Mouse (Mus musculus): ENCODE measurements around the gene Ndufaf2. TPM values are rescaled to one million over a fixed set of nuclear protein-coding genes. Genes with fewer than 3 reads are reported as not detected.

Gene Ndufaf2
- total RNA-seq, 2 experiments from 2014 or later: 21.1 to 22.8 TPM

GRCm38 (mm10) chr13:107963471-107963870 is 195.0 kb downstream of the Ndufaf2 start:
- DNase-seq (ENCODE audit: low spot score in 2 of 2): no peak

DNA sequence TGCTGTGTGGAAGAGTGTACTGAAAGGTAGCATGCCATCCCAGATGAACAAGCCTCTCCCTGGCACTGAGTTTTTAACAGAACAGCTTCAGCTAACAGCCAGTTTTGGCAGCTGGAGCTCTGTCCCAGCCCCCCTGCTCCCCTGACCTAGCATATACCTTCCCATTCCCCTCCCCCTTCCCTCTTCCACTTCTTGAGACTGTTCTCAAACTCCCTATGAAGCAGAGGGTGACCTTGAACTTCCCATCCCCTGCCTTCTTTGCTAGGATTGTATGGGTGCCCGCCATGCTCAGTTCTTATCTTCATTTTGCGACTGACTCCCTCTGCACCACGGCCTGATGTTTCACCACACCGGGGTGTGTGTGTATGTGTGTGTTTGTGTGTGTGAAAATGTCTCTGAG is 195.7 kb downstream of the Ndufaf2 start:
- DNase-seq (ENCODE audit: low spot score in 2 of 2): no peak

DNA sequence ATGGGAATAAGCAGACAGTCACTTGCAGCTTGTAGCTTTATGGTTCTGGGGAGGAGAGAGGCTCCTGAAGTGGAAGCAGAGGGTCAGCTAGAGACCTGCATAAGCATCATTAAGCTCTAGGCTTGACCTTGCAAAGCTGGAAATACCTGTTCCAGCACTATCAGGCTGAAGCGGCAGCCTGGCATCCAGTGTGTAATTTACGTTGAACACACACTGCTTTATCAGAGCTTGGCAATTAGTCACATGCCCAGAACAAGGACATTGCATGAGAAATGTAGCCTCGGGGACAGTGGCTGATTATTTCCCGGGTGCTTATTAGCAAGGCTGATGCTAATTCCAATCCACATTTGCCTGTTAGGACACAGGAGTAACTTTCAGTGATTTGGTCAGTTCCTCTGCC is 196.5 kb downstream of the Ndufaf2 start:
- no peak for DNase-seq (ENCODE audit: low spot score in 2 of 2)

DNA sequence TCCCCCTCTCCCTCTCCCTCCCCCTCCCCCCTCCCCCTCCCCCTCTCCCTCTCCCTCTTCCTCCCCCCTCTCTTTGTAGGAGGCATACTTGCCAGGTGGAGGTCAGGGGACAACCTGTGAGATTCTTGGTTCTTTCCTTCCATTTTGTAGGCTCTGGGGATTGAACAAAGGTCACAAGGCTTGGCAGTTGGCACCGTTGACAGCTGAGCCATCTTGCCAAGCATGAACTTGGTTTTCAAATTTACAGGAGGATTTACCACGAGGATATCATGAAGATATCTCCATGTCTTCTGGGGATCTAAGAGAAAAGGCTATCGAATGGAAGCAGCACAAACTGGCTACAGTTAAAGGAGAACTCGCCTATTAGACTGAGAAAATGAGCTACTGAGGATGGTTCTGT is 196.9 kb downstream of the Ndufaf2 start:
- DNase-seq (ENCODE audit: low spot score in 2 of 2): no peak

DNA sequence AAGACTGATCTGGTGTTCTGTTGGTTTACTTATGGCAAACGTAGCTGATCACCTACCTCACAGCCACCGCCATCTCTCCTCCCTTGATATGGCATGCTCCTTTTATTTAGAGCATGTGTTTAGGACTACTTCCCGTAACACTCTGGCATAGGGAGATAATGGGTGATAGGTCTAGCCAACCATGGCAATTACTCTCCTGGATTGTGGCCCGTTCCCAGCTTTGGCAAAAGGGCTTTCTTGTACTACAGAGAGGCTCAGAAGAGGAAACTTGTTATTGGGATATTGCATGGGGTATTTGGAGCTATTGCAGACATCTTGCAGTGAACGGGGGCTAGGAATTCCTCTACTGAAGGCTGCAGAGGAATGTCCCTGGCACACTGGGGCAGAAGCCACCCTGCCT is 197.9 kb downstream of the Ndufaf2 start:
- DNase-seq (ENCODE audit: low spot score in 2 of 2): no peak

DNA sequence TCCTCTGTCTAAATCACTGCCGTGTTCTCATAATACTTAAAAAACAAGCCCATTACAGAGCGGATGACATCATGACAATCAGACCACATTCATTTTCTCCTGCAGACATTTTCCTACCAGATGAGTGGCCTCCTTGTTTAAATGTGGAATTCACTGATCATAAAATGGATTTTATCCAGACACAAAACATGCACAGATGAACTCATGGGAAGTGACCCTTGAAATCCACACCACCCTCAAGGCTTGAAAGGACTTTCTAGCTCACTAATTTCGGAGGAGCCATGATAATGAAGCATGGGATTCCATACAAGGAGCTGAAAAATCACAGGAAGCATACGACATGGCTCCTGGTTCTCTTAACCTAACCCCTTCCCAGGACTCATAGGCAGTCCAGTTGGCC is 198.5 kb downstream of the Ndufaf2 start:
- no peak for DNase-seq (ENCODE audit: low spot score in 2 of 2)

- no peak for DNase-seq (ENCODE audit: low spot score in 2 of 2)
Observed at GRCm38 (mm10) chr13:107956246-107956645, 202.2 kb downstream of the Ndufaf2 start.

GRCm38 (mm10) chr13:107955327-107956110 is 202.9 kb downstream of the Ndufaf2 start:
- no peak for DNase-seq (ENCODE audit: low spot score in 2 of 2)

- no peak for DNase-seq (ENCODE audit: low spot score in 2 of 2)
Observed at GRCm38 (mm10) chr13:107954445-107955261, 203.8 kb downstream of the Ndufaf2 start.

DNA sequence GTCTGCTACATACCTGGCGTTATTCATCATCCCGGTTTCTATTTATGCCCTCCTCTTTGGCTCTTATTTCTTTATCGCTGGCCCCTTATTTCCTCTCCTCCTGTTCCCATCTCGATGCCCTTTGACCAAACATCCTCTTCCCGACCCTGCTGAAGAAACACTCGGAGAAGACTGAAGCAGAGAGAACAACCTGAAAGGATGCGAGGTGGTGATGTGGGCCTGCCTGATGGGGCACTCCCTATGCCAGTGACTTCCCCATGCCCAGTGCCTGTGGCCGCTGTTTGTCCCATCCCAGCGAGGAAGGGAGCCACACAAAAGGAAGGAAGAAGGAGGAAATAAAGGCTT is 204.4 kb downstream of the Ndufaf2 start:
- no peak for DNase-seq (ENCODE audit: low spot score in 2 of 2)

Other genes with a start within 250 kb of the Ndufaf2 start
- 10 to 100 TPM; 58.2 to 59.3 TPM for gene Smim15, start 114.2 kb downstream of the Ndufaf2 start, total RNA-seq (2021)
- 10 to 100 TPM; 14.6 to 14.9 TPM for gene Ercc8, start 108 bp upstream of the Ndufaf2 start, total RNA-seq (2021)
- 1 to 10 TPM; 5.0 to 6.9 TPM for gene Elovl7, start 55.8 kb upstream of the Ndufaf2 start, total RNA-seq (2021)
- gene Depdc1b, start 157.7 kb upstream of the Ndufaf2 start, total RNA-seq (2021): under 1 TPM; 0.32 to 0.58 TPM